Mouse (Mus musculus): ENCODE measurements around the gene Acin1.

DNA sequence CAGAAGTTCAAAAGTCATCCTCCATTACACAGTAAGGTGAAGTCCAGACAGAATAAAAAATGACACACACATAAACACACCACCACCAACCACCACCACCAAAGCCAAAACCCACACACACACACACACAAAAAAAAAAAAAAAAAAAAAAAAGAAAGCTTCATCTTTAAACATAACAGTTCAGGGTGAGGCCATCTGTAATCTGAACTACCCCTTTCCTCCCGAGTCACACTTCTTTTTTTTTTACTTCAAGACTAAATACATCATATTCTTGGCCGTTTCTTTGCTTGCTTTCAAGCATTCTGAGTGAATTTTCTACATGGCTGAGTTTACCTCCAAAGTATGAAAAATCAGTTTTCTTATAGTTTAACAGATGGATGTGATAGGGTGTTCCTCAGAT lies 85.1 kb downstream of the Acin1 start:
- no peak for TF ChIP-seq USF1 (IDR thresholded peaks at IDR 0.05; ENCODE audit: low read depth)
- TF ChIP-seq POLR2A (IDR thresholded peaks at IDR 0.05; ENCODE audit: insufficient read length, low read depth), result no peak

Measured in myocyte (in vitro differentiated cells).